In the genomic region with DNA sequence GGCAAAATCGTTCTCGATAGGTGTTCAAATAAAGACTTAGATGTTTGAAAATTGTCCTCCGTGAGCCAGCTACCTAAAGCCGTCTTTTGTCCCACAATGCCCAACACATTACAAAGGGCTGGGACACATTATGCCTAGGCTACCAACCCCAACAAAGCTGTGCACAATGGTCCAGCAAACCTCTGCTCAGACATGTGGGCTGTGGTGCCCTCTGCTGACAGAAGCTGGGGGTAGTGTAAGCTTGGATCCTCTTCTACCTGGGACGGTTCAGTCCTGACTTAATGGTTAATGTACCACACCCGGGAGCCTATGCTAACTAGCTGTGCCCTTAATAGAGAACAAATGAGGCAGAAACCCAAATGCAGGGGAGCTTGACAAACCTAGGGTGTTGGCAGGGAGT, we compare ENCODE assay signal across 9 mouse cellular contexts. TPM values are rescaled to one million over a fixed set of nuclear protein-coding genes. Genes with fewer than 3 reads are reported as not detected.
DNase-seq lines count a peak whose midpoint lies in the region; ATAC-seq and TF ChIP-seq lines count a peak whose summit lies in the region.
"Had no signal": no experiment of that assay in that cellular context is flagged by ENCODE, and none has a peak within 500 bp of the region (broad histone marks: within the 10 kb centered on the region; RNA-seq: fewer than 3 reads in every experiment).

No protein-coding gene starts in this region.

- no peak overlapping the region for H3K27ac ChIP-seq in gastrocnemius, adult 2 months
- no peak overlapping the region for H3K27ac ChIP-seq in forebrain, embryonic 15.5 days (replicated peaks)
- no peak overlapping the region for H3K27ac ChIP-seq in limb, embryonic 11.5 days (replicated peaks; ENCODE audit: low read depth, low read length)
- no peak overlapping the region for H3K27ac ChIP-seq in heart, embryonic 11.5 days (ENCODE audit: low read depth, low read length)
- H3K27ac ChIP-seq: neural tube, embryonic 12.5 days had no signal

- 24% methylated on average over 6 of the region's 6 CpGs for WGBS in forebrain, embryonic 15.5 days
- WGBS in limb, embryonic 11.5 days = 58% methylated on average over 6 of the region's 6 CpGs
- whole genome bisulfite sequencing in heart, embryonic 11.5 days (ENCODE audit: insufficient replicate concordance) = 54% methylated on average over 6 of the region's 6 CpGs

- intact Hi-C loops in gastrocnemius, adult 2 months (cut with DNase I) = no loop called here
- intact Hi-C loops in gastrocnemius, postnatal 36 days (cut with DNase I) = no loop called here

- TF ChIP-seq CTCF in gastrocnemius, adult 2 months (IDR thresholded peaks at IDR 0.05) = peak; percentile 48

- H3K4me3 ChIP-seq in gastrocnemius, adult 2 months = no peak overlapping the region
- no peak overlapping the region for H3K4me3 ChIP-seq in forebrain, embryonic 15.5 days
- no peak overlapping the region for H3K4me3 ChIP-seq in limb, embryonic 11.5 days (ENCODE audit: low read depth, low read length)
- H3K4me3 ChIP-seq in heart, embryonic 11.5 days (ENCODE audit: low read depth, low read length) = no peak overlapping the region
- H3K4me3 ChIP-seq: neural tube, embryonic 12.5 days had no signal

- 0 out of 2 replicates have a peak, but pooled peaks cover 11% of the 10 kb centered on the region for H3K4me1 ChIP-seq in forebrain, embryonic 15.5 days
- peaks cover 9% of the 10 kb centered on the region; the same call in 1 of the 2 replicates for H3K4me1 ChIP-seq in limb, embryonic 11.5 days (ENCODE audit: control insufficient read depth, insufficient read depth, low read length)
- H3K4me1 ChIP-seq in heart, embryonic 11.5 days (ENCODE audit: control insufficient read depth, insufficient read depth, low read length) = peaks cover 16% of the 10 kb centered on the region

- ATAC-seq in forebrain, embryonic 15.5 days (replicated peaks) = peak; percentile 68; the same call in 1 of the 2 replicates
- ATAC-seq in limb, embryonic 11.5 days (ENCODE audit: insufficient number of reproducible peaks, low FRiP score, low TSS enrichment, low read depth) = no peak
- no peak for ATAC-seq in heart, embryonic 11.5 days (replicated peaks; ENCODE audit: insufficient number of reproducible peaks, low FRiP score, low TSS enrichment)

- H3K36me3 ChIP-seq in forebrain, embryonic 15.5 days = no peaks in the 10 kb centered on the region
- H3K36me3 ChIP-seq in limb, embryonic 11.5 days (ENCODE audit: control insufficient read depth, insufficient read depth, low read length) = peaks cover 7% of the 10 kb centered on the region
- peaks cover 1% of the 10 kb centered on the region for H3K36me3 ChIP-seq in heart, embryonic 11.5 days (ENCODE audit: control insufficient read depth, insufficient read depth, low read length)
- H3K36me3 ChIP-seq: neural tube, embryonic 12.5 days had no signal

- no peaks in the 10 kb centered on the region for H3K9me3 ChIP-seq in forebrain, embryonic 15.5 days
- no peaks in the 10 kb centered on the region for H3K9me3 ChIP-seq in limb, embryonic 11.5 days (ENCODE audit: control insufficient read depth, low read length)
- H3K9me3 ChIP-seq in heart, embryonic 11.5 days (replicated peaks; ENCODE audit: control insufficient read depth, low read length) = no peaks in the 10 kb centered on the region
- H3K9me3 ChIP-seq: neural tube, embryonic 12.5 days had no signal

- H3K27me3 ChIP-seq in forebrain, embryonic 15.5 days = no peaks in the 10 kb centered on the region
- H3K27me3 ChIP-seq in limb, embryonic 11.5 days (ENCODE audit: control insufficient read depth, insufficient read depth, low read length) = no peaks in the 10 kb centered on the region
- no peaks in the 10 kb centered on the region for H3K27me3 ChIP-seq in heart, embryonic 11.5 days (ENCODE audit: control insufficient read depth, insufficient read depth, low read length)
- H3K27me3 ChIP-seq: neural tube, embryonic 12.5 days had no signal

- peak; percentile 26 for DNase-seq in gastrocnemius, adult 2 months
- no peak for DNase-seq in gastrocnemius, postnatal 36 days
- peak; percentile 38 for DNase-seq in 416B (ENCODE audit: low read depth)
- DNase-seq in adipocyte (ENCODE audit: low spot score) = peak; percentile 12
- DNase-seq in limb, embryonic 11.5 days (ENCODE audit: low spot score) = peak; percentile 74
- peak; percentile 73 for DNase-seq in retina, embryonic 14.5 days (ENCODE audit: low spot score)

- no peak overlapping the region for H3K9ac ChIP-seq in forebrain, embryonic 15.5 days (replicated peaks)
- no peak overlapping the region for H3K9ac ChIP-seq in limb, embryonic 11.5 days (ENCODE audit: low read length)
- no peak overlapping the region for H3K9ac ChIP-seq in heart, embryonic 11.5 days (ENCODE audit: low read depth, low read length)
- H3K9ac ChIP-seq: neural tube, embryonic 12.5 days had no signal

- H3K4me2 ChIP-seq in forebrain, embryonic 15.5 days (replicated peaks) = no peak overlapping the region
- H3K4me2 ChIP-seq in limb, embryonic 11.5 days (ENCODE audit: low read depth, severe bottlenecking) = no peak overlapping the region
- no peak overlapping the region for H3K4me2 ChIP-seq in heart, embryonic 11.5 days
- H3K4me2 ChIP-seq: neural tube, embryonic 12.5 days had no signal

RNA-seq across cellular contexts. Expression of a gene that starts 12.3 kb away (rescaled TPM):
- 1 to 10 TPM; 2.6 to 3.3 TPM for total RNA-seq in gastrocnemius, adult 2 months (2021)
- 1 to 10 TPM; 2.6 to 4.7 TPM for total RNA-seq in gastrocnemius, postnatal 36 days (2021)
- 83.3 and 83.4 TPM in 2 replicates for polyA plus RNA-seq in forebrain, embryonic 15.5 days (2015; fragmentation: Nextera tagmentation; extraction: Ambion mirVana)
- polyA plus RNA-seq in limb, embryonic 11.5 days (2014; fragmentation: Nextera tagmentation; extraction: Ambion mirVana) = 0.48 and 0.60 TPM in 2 replicates
- 0.19 and 0.27 TPM in 2 replicates for polyA plus RNA-seq in heart, embryonic 11.5 days (2014; fragmentation: Nextera tagmentation; extraction: Ambion mirVana)

RNA-seq across cellular contexts. Expression of a gene that starts 12.3 kb away (rescaled TPM):
- 10 to 100 TPM; 11.9 to 26.1 TPM for total RNA-seq in gastrocnemius, adult 2 months (2021)
- total RNA-seq in gastrocnemius, postnatal 36 days (2021) = 10 to 100 TPM; 20.5 to 24.0 TPM
- polyA plus RNA-seq in forebrain, embryonic 15.5 days (2015; fragmentation: Nextera tagmentation; extraction: Ambion mirVana) = 15.1 and 16.9 TPM in 2 replicates
- polyA plus RNA-seq in limb, embryonic 11.5 days (2014; fragmentation: Nextera tagmentation; extraction: Ambion mirVana) = 30.8 and 37.6 TPM in 2 replicates
- polyA plus RNA-seq in heart, embryonic 11.5 days (2014; fragmentation: Nextera tagmentation; extraction: Ambion mirVana) = 5.5 and 6.2 TPM in 2 replicates

RNA-seq across cellular contexts. Expression of a gene that starts 33.2 kb away (rescaled TPM):
- total RNA-seq in gastrocnemius, adult 2 months (2021) = 1 to 10 TPM; 4.1 to 4.5 TPM
- total RNA-seq in gastrocnemius, postnatal 36 days (2021) = 1 to 10 TPM; 4.0 to 4.3 TPM
- polyA plus RNA-seq in forebrain, embryonic 15.5 days (2015; fragmentation: Nextera tagmentation; extraction: Ambion mirVana) = 7.5 and 8.8 TPM in 2 replicates
- 18.7 and 19.6 TPM in 2 replicates for polyA plus RNA-seq in limb, embryonic 11.5 days (2014; fragmentation: Nextera tagmentation; extraction: Ambion mirVana)
- 13.5 and 15.5 TPM in 2 replicates for polyA plus RNA-seq in heart, embryonic 11.5 days (2014; fragmentation: Nextera tagmentation; extraction: Ambion mirVana)

RNA-seq across cellular contexts. Expression of a gene that starts 36.6 kb away (rescaled TPM):
- total RNA-seq in gastrocnemius, adult 2 months (2021) = 1 to 10 TPM; 6.8 to 7.3 TPM
- 1 to 10 TPM; 5.5 to 7.5 TPM for total RNA-seq in gastrocnemius, postnatal 36 days (2021)
- polyA plus RNA-seq in forebrain, embryonic 15.5 days (2015; fragmentation: Nextera tagmentation; extraction: Ambion mirVana) = 107 and 109 TPM in 2 replicates
- 19.2 and 24.3 TPM in 2 replicates for polyA plus RNA-seq in limb, embryonic 11.5 days (2014; fragmentation: Nextera tagmentation; extraction: Ambion mirVana)
- polyA plus RNA-seq in heart, embryonic 11.5 days (2014; fragmentation: Nextera tagmentation; extraction: Ambion mirVana) = 19.4 and 22.2 TPM in 2 replicates

Comparison
In these comparisons a context has a peak if more than half of its experiments do, and no peak if none do; other contexts are left out.
1. DNase-seq: peak in gastrocnemius, adult 2 months (single experiment), 416B (single experiment), adipocyte (single experiment), limb, embryonic 11.5 days (single experiment) and retina, embryonic 14.5 days (single experiment); none in gastrocnemius, postnatal 36 days (0 of 2).
2. RNA of a gene that starts 12.3 kb away (polyA plus RNA-seq): 83.3 to 83.4 TPM in forebrain, embryonic 15.5 days; 0.48 to 0.60 TPM in limb, embryonic 11.5 days and 0.19 to 0.27 TPM in heart, embryonic 11.5 days; every median in the first group is over 10 times any median in the second.